Mouse (Mus musculus): ENCODE results near the gene Ptpn13. TPM values are rescaled to one million over a fixed set of nuclear protein-coding genes. Genes with fewer than 3 reads are reported as not detected.

The Ptpn13 gene
- total and polyA plus RNA-seq, 3 experiments: 0.04 TPM; not detected in 2

DNA sequence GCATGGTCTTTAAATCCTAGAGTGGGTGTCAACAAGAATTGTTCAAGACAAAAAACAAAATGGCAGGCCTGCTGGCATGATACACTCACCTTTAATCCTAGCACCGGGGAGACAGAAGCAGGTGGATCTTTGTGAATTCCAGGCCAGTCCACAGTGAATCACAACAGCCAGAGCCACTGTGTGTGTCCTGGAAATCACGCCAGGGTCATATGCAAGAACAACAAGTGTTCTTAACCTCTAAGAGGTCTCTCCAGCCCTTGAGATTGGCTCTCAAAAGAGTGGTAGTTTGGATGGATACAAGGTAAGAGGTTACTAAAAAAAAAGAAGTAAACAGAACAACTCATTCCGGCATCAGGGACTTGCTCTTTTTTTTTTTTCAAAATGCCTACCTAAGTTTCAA, 222.3 kb downstream of the Ptpn13 start:
- TF ChIP-seq ZNF384 (IDR thresholded peaks at IDR 0.05; ENCODE audit: low read depth, low read length) (no peak), CHD2 (IDR thresholded peaks at IDR 0.05; ENCODE audit: low read length) (no peak), IRF4 (IDR thresholded peaks at IDR 0.05; ENCODE audit: low read depth, low read length) (no peak), TCF12 (IDR thresholded peaks at IDR 0.05; ENCODE audit: low read depth, low read length) (no peak), MYC (IDR thresholded peaks at IDR 0.05; ENCODE audit: low read depth, low read length) (no peak), MAZ (IDR thresholded peaks at IDR 0.05; ENCODE audit: low read depth, low read length) (no peak)
- Histone ChIP-seq H3K36me3 (replicated peaks in 1 of 2; ENCODE audit: control insufficient read depth in 1 of 2, insufficient read depth in 1 of 2, low read length in 1 of 2) (no peaks in the 10 kb centered on the region), H3K4me1 (ENCODE audit: control insufficient read depth in 1 of 2, insufficient read depth in 2 of 2) (no peaks in the 10 kb centered on the region), H3K4me3 (replicated peaks in 1 of 3; ENCODE audit: low read depth in 2 of 3, low read length in 2 of 3, poor library complexity in 1 of 3) (no peak overlapping the region), H3K4me2 (ENCODE audit: insufficient read depth, low read depth, poor library complexity, severe bottlenecking) (no peak overlapping the region), H3K27ac (ENCODE audit: insufficient read depth, low read depth) (no peak overlapping the region), H3K9me3 (replicated peaks; ENCODE audit: low read length) (no peaks in the 10 kb centered on the region), H3K27me3 (replicated peaks) (no peaks in the 10 kb centered on the region), H3K79me2 (replicated peaks; ENCODE audit: control insufficient read depth, extremely low read depth, insufficient read depth, poor library complexity, severe bottlenecking) (no peaks in the 10 kb centered on the region), H3K9ac (ENCODE audit: insufficient read depth, low read depth) (no peak overlapping the region)
- dilution Hi-C loops (cut with MboI; ENCODE audit: extremely low pct_ligation_motif_present, extremely low pct_unique_long_range_greater_than_20kb, low sequenced_read_pairs): no loop called here
- in situ Hi-C loops (cut with MboI; ENCODE audit: low pct_ligation_motif_present, low pct_unique_long_range_greater_than_20kb, low sequenced_read_pairs): no loop called here
- DNase-seq (ENCODE audit: extremely low read depth): no peak

Other genes with a start within 250 kb of the Ptpn13 start
- 0.29 and 0.47 TPM in 2 replicates for gene Mapk10, start 213.9 kb upstream of the Ptpn13 start, total RNA-seq (2012; rRNA removed)
- gene Mapk10, start 213.9 kb upstream of the Ptpn13 start, total RNA-seq (2014; rRNA removed): 0.14 and 0.95 TPM in 2 replicates
- gene Mapk10, start 213.9 kb upstream of the Ptpn13 start, polyA plus RNA-seq (2012; ENCODE audit: insufficient read length, low read depth): 0.10 and 0.16 TPM in 2 replicates
- not detected in 2 replicates for gene Slc10a6, start 204.2 kb downstream of the Ptpn13 start, total RNA-seq (2012; rRNA removed)
- not detected in 2 replicates for gene Slc10a6, start 204.2 kb downstream of the Ptpn13 start, total RNA-seq (2014; rRNA removed)
- not detected in 2 replicates for gene Slc10a6, start 204.2 kb downstream of the Ptpn13 start, polyA plus RNA-seq (2012; ENCODE audit: insufficient read length, low read depth)
- not detected in 2 replicates for gene 1700016H13Rik, start 230.8 kb downstream of the Ptpn13 start, total RNA-seq (2012; rRNA removed)
- not detected in 2 replicates for gene 1700016H13Rik, start 230.8 kb downstream of the Ptpn13 start, total RNA-seq (2014; rRNA removed)
- gene 1700016H13Rik, start 230.8 kb downstream of the Ptpn13 start, polyA plus RNA-seq (2012; ENCODE audit: insufficient read length, low read depth): not detected in 2 replicates

Data from CH12.LX (cell line).